Mouse (Mus musculus) Muller cell, postnatal 12 days (primary cell): Measurements from ENCODE around the gene Syt17.
A peak's percentile ranks its signal among the peaks of the same experiment; 100 is the strongest.

Experiments
- DNase-seq: peaks from one replicate; pipeline ENCODE4 v3.0.0-alpha.2; 2015; ENCODE audit errors: inconsistent ontology term

Gene Syt17

GRCm38 (mm10) chr7:118448134-118448967 is at the start of gene Syt17:
TSS of gene Syt17 (minus strand) at chr7:118448222.
- DNase-seq = peak; percentile 91

GRCm38 (mm10) chr7:118494892-118495579 is 47.0 kb upstream of the Syt17 start:
- no peak for DNase-seq

DNA sequence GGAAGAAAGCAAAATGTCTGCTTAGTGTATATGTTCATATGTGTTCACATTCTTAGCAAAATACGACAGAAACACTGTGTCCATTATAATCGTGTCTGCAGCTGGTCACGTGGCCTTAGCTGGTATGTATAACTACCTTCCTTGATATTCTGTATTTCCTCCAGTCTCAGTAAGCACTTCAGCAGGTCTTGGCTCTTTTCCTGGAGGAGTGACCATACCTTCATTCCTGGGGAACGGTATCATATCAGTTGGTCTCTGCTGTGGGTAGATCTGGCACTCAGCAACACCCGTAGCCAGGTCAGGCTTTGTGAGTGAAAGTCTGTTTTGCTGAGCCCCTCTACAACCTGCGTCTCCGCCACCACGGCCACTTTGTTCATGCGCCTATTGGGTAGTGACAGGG is 45.9 kb upstream of the Syt17 start:
- DNase-seq = no peak

- peak; percentile 84 for DNase-seq
Observed at GRCm38 (mm10) chr7:118491431-118492147, 43.6 kb upstream of the Syt17 start, which contains the start of gene Itpripl2. TSS of gene Itpripl2 (minus strand) at chr7:118491975.

GRCm38 (mm10) chr7:118490666-118491430 is 42.8 kb upstream of the Syt17 start:
- peak; percentile 49 for DNase-seq

- no peak for DNase-seq
Observed at GRCm38 (mm10) chr7:118489706-118490665, 42.0 kb upstream of the Syt17 start.

- DNase-seq = peak; percentile 53
Observed at GRCm38 (mm10) chr7:118488060-118488664, 40.1 kb upstream of the Syt17 start.

GRCm38 (mm10) chr7:118486917-118487316 is 38.9 kb upstream of the Syt17 start:
- no peak for DNase-seq

DNA sequence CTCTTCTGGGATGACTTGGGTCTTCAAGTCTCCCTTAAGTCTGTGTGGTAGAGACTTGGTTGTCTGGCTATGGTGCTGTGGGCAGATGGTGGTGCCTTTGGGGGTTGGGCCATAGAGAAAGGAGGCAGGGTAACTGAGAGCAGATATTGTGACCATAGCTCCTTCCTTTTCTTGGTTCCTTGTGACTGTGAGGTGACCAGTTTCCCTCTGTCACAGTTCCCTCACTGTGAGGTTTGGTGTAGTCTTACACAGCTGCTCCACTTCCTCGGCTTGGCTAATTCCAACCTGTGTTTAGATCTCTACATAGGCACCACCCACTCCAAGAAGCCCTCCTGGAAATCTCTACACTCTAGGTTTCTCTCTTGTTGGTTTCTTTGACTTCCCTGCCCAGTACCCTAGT is 36.0 kb upstream of the Syt17 start:
- DNase-seq = no peak

DNA sequence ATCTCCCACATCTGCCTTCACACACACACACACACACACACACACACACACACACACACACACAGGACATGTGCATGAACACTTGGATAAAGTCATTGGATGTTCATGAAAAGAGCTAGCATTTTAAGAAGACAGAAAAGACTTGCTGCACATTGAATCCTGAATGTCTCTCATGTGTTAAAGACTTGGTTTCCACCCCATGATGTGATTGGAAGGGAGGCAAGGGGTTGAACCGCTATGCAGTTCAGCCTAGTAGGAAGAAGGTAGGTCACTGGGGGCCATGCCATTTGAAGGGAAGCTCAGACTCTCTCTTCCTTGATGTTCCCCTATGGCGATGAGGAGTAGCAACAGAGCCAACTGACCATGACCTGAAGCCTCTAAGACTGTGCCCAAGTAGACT is 34.0 kb upstream of the Syt17 start:
- no peak for DNase-seq

DNA sequence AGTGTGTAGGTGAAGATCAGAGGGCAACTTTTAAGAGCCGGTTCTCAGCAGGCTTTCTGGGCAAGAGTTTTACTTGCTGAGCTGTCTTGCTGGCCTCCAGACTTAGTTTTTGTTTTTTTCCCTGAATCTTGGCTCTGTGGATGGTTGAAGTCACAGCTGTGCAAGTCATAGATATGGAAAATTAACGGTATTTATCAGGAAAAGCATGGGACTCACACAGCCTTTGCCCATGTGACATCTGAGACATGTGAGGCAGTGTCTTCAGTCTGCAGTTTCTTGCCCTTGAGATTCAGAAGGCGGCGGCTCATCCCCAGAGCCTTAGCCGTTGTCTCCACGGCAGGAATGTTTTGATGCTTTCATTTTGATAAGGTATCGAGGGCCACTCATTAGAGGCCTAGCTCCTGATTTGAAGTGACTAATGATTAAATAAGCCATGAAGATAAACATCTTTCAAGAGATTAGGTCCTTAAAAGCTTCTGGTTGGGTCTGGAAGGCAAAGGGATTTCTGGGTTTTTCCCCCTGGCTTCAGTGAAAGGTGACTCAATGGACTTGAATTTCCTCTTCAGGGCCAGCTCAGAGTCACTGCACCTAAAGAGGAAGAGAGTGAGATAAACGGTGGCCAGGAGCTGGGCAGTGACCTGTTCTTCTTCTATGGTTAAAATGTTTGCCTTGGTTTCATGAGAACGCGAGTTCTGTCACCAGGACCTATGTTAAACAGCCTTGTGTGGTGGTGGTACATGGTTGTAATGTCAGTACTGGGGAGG is 33.2 kb upstream of the Syt17 start:
- DNase-seq = no peak

GRCm38 (mm10) chr7:118480160-118480709 is 32.2 kb upstream of the Syt17 start:
- no peak for DNase-seq

DNA sequence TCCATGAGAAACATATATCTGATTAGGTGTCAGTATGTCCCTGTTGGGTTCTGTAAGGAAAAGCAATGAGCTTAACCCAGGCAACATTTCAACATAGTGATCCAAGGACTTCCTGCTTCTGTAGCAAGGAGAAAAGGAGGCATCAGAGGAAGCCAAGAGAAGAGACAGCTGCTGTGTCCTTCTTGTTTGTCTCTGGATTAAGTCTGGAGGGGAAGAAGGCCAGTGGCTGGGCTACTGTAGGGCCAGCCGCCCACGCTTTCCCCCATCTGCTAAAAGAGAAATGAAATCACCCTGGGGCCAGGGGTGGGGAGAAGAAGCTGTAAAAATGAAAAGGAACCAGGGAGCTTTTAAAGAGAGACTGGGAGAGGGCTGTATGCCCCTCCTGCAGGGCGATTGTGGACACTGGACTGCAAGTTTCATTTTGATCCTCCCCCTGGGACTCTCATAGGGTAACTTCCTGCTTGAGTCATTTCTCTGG is 30.9 kb upstream of the Syt17 start:
- no peak for DNase-seq

- no peak for DNase-seq
Observed at GRCm38 (mm10) chr7:118476428-118476827, 28.4 kb upstream of the Syt17 start.

DNA sequence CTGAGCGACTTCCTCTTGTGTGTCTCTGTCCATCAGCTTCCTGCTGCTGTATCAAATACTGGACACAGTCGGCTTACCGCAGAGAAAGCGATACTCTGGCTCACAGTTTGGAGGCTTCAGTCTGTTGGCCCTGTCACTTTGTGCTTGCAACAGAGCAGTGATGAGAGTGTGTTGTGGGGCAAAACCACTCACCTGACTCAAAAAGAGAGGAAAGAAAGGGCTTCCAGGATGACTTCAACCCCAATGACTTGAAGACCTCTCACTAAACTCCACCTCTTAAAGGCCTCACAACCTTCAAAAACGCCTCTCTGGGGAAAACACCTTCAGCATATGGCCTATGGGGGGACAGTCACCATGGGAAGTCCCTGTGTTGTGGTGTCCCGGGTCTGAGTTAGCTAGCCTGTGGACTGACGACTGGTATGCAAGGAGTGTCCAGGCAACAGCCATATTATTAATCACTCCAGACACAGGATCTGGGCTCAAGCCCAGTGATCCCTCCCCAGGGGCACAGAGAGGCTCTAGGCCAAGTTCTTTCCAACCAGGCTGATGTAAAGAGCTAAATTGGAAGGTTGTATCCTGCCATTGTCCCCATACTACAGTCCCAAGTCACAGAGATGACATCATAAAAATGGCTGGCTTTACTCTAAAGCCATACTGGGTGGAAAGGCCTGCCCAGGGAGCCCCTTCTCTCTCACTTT is 27.1 kb upstream of the Syt17 start:
- DNase-seq = no peak

GRCm38 (mm10) chr7:118472886-118473285 is 24.9 kb upstream of the Syt17 start:
- no peak for DNase-seq

GRCm38 (mm10) chr7:118468060-118468459 is 20.0 kb upstream of the Syt17 start:
- DNase-seq = no peak

DNA sequence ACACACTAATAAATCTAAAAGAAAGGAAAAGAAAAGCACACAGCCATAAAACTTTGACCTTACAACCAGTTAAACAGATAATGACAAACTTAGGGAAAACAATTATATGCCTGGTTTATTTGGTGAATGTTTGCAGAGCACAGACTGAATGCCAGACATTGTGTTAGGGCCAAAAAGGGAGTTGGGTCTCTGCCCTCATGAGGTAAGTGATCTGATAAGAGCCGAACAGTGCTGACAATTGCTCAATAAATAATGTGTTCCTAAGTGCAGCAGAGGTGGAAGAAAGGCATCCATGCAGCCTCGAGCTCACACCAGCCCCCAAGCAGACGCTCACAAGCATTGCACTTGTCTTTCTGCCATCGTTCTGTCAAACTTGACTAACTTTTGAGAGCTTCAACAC is 16.4 kb upstream of the Syt17 start:
- peak; percentile 47 for DNase-seq
